Mouse (Mus musculus) testis, postnatal 14 days (tissue): ENCODE results near the gene Hps4.
"Not testable (repeated sequence)": the region's sequence is repeated elsewhere in the genome, so short reads cannot be mapped to it uniquely, and the experiment has no call there.

Experiments used
- DNase-seq: peaks from one replicate; pipeline ENCODE4 v3.0.0; 2021; ENCODE audit warnings: low spot score

Hps4 gene

DNA sequence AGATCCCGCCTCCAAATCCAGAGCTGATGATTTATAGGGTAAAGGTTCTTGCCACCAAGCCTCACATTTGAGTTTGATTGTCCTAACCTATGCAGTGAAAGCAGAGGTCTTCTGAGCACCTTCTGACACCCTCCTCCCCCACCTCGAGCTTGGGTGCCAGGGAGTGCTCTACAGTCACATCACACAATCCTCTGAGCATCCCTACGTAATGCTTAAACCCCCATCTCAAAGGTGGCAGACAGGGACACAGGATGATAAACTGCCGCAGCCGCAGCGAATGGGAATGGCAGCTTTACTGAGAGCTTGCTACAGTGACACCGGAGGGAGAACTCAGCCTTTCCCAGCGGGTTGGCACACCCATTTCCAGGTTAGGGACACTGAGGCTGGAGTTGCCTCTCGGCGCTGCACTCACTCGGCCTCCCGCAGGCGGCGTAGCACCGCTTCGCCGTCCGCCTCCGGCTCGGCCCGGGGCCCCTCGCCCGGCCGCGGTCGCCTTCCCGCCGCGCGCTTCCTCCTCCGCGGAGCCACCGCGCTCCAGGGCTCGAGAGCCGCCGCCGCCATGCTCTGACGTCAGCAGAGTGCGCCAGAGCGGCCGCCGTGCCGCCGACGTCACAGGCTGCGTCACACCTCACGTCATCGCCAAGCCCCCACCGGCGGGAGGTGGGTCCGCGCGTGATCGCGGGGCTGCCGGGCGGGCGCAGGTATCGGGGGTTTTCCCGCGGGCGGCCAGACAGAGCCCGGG lies at the start of gene Hps4, which contains the start of gene Srrd:
TSS of gene Hps4 (plus strand) at position 621 of the 742 bp plus-strand sequence.
TSS of gene Srrd (minus strand) at position 578 of the 742 bp plus-strand sequence.
- peak; percentile 85 for DNase-seq

GRCm38 (mm10) chr5:112293800-112294199 lies 49.1 kb upstream of the Hps4 start:
- DNase-seq: no peak

- DNase-seq: no peak
Observed at GRCm38 (mm10) chr5:112294696-112295095, 48.2 kb upstream of the Hps4 start.

GRCm38 (mm10) chr5:112295162-112295561 lies 47.7 kb upstream of the Hps4 start:
- DNase-seq: no peak

DNA sequence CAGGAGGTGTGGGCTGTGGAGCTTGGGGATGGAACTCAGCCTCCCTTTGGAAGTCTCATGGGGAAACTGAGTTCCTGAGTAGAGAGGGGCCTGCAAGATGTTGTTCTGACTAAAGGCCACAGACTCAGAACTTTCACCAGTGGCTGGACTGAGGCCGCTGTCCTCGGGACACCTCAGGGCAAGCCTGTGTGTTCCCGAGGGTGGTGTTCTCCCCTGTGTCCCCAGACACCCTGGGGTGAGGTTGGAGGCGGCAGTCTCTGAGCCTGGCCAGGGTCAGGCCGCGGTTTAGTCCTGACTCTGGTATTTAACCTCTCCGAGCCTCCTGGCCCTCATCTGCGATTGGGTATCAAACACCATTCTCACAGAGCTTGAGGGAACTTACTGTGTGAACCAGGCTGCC lies 47.3 kb upstream of the Hps4 start:
- DNase-seq: no peak

- DNase-seq: no peak
Observed at GRCm38 (mm10) chr5:112296404-112297181, 46.3 kb upstream of the Hps4 start.

DNA sequence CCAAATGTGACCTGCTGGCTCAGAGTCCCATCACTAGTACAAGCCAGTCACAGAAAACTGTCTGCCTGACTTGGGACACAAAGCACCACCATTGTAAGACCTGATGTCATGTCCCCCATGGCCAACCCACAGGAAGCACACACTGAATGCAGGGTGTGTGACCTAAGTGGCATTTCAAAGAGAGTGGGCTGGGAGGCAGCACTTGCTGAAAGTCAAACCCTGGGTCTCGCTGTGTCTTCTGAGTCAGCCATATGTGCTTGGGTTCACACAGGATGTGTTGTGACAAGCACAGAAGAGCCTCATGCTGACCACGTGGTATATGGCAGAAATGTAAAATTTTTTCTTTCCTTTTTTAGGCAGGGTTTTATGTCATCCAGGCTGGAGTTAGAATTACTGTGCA lies 45.6 kb upstream of the Hps4 start:
- DNase-seq: no peak

- no peak for DNase-seq
Observed at GRCm38 (mm10) chr5:112298226-112298988, 44.5 kb upstream of the Hps4 start.

DNA sequence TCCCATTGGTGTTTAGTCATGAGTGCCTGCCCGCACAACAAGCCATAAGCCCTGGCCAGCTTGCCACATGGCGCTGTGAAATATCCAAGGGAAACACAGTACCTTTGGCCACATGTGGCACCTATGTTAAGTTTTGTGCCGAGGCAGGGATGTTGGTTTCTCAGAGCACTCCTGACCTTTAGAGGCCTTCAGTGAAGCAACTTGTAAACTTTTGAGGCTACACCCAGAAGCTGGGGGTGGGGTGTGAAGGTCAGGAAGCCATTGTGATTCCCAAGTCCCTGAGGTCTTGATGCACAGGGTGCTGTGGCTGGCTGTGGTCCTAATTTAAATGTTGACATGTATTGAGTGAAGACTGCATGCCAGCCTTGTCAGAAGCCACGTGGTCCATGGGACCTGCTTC lies 43.5 kb upstream of the Hps4 start:
- no peak for DNase-seq

DNA sequence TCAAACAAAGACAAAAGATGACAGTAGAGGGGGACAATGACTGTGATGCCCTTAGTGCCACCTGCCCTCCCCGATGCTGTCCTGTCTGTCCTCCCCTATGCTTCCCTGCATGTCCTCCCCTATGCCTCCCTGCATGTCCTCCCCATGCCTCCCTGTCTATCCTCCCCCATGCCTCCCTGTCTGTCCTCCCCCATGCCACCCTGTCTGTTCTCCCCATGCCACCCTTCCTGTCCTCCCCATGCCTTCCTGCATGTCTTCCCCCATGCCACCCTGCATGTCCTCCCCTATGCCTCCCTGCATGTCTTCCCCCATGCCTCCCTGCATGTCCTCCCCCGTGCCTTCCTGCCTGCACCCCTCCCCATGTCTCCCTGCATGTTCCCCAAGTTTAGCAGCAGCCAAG lies 42.8 kb upstream of the Hps4 start:
- no peak for DNase-seq

- no peak for DNase-seq
Observed at GRCm38 (mm10) chr5:112300721-112301308, 42.1 kb upstream of the Hps4 start.

- DNase-seq: no peak
Observed at GRCm38 (mm10) chr5:112301694-112302093, 41.2 kb upstream of the Hps4 start.

- no peak for DNase-seq
Observed at GRCm38 (mm10) chr5:112302310-112302709, 40.6 kb upstream of the Hps4 start.

DNA sequence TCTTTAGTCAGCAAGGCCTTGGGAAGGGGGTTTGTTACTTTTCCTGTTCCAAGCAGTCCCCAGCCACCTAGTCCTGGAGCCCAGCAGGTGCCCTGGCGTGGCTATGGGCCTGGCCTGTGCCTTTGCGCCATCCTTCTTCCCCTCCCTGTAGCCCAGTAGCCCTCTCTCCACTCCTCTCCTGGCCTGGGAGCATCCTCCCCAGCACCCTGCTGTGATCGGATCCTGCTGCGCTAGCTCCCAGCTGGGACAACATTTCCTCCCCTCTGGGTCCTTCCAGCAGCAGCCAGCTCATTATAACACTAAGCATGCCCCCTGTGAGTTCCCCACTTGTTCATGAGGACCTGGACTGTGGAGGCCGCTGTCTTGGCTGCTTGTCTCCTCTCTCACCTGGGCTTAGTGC lies 37.0 kb upstream of the Hps4 start:
- no peak for DNase-seq

DNA sequence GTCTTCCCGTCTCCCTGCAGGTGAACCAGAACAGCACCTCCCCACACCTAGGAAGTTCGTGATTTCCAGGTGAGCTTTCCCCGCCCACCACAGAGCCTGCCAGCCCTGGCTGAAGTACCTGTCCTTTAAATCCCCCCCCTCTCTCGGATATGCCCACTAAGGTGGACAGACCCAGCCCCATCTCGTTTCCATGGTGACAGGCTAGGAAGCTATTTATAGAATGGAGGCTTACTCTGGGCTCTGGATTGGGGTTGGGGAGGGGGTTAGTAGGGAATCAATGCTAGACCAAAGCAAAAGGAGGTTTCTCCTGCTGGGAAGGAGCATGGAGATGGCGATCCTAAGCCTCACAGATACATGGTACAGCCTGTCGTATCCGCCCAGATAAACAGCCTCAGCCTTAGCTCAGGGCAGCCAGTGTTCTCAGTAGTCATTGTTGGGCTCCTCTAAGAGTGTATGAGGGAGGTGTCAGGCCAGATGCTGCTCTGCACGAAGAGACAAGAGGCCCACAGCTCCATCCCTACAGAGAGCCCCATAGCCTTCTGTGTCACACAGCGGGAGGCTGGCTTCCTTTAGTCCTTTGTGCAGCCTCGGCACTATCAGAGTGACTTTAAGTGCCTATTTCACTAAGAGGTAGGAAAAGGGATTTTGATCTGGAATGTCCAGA lies 29.5 kb upstream of the Hps4 start:
- no peak for DNase-seq

DNA sequence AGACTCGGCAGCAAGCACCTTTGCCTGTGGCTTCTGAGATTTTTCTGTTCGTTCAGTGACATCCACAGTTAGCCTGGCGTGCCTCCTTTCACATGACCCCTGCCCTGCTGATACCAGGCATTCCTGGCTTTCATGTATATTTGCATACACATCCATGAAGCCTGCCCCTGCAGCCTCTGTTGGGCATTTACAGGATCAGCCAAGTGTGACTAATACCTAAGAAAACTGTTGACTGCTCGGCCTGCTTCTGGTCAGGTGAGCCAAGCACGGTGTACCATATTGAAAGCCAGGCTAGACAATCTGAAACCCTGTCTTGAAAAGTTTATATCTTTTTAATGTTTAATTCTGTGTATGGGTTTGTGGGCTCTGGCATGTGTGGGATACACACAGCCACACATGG lies 26.4 kb upstream of the Hps4 start:
- DNase-seq: no peak

DNA sequence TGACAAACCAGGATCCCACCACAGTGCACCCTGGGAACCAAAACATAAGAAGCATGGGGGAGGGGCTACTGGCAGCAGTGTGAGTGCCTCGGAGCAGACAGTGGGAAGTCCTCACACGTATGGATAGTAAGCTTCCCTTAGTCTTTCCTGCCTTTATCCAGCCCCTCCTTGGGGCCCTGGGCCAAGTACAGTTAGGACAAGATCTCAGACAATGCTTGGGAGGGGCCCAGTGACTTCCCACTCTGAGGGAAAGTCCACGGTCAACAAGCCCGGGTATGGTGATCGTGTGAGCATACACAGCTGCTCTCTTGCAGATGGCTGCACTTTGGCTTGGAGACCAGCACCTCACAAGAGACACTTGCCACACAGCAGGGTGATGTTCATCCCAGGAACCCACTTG lies 25.6 kb upstream of the Hps4 start:
- DNase-seq: no peak

DNA sequence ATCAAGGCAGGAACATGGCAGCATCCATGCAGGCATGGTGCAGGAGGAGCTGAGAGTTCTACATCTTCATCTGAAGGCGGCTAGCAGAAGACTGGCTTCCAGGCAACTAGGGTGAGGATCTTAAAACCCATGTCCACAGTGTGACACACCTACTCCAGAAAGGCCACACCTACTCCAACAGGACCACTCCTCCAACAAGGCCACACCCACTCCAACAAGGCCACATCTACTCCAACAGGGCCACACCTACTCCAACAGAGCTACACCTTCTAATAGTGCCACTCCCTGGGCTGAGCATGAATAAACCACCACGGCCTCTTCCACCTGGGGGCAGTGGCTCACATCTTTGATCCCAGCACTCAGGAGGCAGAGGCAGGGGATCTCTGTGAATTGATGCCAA lies 23.5 kb upstream of the Hps4 start:
- DNase-seq: not testable (repeated sequence)

DNA sequence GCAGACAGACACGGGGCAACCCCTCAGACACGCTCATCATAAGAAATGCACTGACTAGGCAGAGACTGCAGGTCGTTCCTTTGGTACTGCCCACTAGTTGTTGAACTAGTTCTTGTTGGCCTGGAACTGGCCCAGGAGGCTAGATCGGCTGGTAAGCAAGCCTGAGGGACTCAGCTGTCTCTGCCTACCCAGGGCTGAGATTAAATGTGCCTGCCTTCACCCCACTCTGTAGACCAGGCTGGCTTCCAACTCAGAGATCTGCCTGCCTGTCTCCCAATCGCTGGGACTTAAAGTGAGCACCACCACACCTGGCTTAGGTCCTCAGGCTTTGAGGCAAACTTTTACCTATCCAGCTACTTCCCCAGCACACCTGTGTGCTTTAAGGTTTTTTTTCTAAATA lies 22.5 kb upstream of the Hps4 start:
- DNase-seq: no peak

DNA sequence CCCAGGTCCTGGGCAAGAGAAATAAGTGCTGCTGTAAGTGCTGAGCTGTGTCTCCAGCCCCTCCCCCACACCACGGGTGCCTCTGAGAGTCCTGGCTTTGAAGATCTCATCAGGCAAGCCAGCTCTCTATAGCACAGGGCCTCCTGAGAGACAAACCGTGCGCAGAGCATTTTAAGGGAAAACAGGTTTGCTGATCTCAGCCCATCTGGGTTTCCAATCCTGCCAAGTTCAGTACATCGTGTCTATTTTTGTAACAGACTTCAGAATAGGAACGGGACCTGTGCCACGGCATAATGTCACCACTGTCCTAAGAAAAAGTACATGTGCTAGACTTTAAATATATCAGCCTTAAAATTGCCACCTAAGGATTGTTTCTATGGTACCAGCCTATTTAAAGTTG lies 21.9 kb upstream of the Hps4 start:
- no peak for DNase-seq

DNA sequence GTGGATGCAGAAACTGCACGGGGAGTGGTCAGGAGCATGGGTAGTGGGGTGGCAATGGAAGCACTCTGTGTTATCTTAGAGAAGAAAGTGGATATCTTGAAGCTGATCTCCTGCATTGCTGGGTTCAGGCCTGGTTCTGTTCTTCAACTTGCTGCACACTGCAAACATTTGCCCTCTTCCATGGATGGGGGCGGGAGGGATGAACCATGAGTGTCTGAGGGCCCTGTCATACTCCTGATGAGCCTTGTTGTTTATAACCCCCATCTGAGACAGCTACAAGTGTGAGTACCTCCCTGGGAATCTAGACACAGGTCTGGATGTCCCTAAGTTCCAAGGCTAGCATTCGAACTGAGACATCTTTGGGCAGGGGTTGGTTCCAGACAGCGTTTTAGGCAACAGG lies 21.5 kb upstream of the Hps4 start:
- no peak for DNase-seq

GRCm38 (mm10) chr5:112323246-112323645 lies 19.6 kb upstream of the Hps4 start:
- DNase-seq: no peak
